Mouse (Mus musculus): ENCODE results near the gene Rnasel. TPM values are rescaled to one million over a fixed set of nuclear protein-coding genes. Genes with fewer than 3 reads are reported as not detected.

Rnasel gene
- polyA plus RNA-seq, 1 experiment = 2.3 TPM

DNA sequence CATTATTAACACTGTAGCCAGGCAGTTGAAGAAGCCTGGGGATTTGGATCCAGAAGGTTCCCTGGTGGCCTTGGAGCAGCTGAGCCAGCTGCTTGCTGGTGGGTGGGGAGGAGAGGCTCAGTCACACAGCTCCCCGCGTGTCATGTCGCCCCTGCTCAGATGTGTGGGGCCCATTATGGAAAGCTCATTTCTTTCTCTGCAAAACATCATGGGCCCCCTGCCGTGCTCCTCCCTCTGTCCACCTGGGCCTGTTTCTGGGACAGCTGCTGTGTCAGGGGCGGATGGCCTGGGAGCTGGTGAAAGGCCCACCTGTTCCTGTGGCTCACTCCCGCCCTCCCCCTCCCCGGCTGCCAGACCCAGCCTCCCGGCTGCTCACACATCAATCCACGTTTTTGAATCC is 16.0 kb upstream of the Rnasel start:
- Histone ChIP-seq H3K4me1 (no peaks in the 10 kb centered on the region), H3K36me3 (replicated peaks; ENCODE audit: low read length) (no peaks in the 10 kb centered on the region), H3K4me3 (replicated peaks) (no peak overlapping the region), H3K9me3 (no peaks in the 10 kb centered on the region), H3K27me3 (replicated peaks) (peaks cover 57% of the 10 kb centered on the region)
- TF ChIP-seq FLI1 (IDR thresholded peaks at IDR 0.05; ENCODE audit: low read length) = no peak

DNA sequence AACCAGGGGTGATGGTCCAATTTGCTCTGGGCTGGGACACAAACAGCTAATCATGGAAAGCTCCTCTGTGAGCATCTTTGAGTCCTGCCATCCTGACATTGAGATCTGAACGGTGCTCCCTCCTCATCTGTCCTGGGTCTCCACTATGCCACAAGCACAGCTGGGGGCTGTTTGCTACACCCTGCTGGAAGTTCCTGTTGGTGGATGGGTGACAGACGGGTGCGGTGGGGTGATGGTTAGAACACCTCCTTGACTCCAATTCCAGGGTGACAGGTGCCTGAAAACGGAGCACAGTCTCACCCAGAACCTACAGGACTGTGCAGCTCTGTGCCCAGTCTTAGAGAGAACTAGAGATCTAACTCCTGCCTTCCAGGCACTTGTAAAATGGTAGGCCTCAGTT is 14.4 kb upstream of the Rnasel start:
- Histone ChIP-seq H3K36me3 (replicated peaks; ENCODE audit: low read length) (no peaks in the 10 kb centered on the region), H3K27me3 (replicated peaks) (peaks cover 63% of the 10 kb centered on the region), H3K9me3 (no peaks in the 10 kb centered on the region), H3K4me1 (peaks cover 3% of the 10 kb centered on the region; the same call in 1 of the 2 replicates), H3K4me3 (replicated peaks) (no peak overlapping the region)
- TF ChIP-seq GATA1 (IDR thresholded peaks at IDR 0.05; ENCODE audit: borderline replicate concordance, low read length) (no peak), FLI1 (IDR thresholded peaks at IDR 0.05; ENCODE audit: low read length) (no peak)

DNA sequence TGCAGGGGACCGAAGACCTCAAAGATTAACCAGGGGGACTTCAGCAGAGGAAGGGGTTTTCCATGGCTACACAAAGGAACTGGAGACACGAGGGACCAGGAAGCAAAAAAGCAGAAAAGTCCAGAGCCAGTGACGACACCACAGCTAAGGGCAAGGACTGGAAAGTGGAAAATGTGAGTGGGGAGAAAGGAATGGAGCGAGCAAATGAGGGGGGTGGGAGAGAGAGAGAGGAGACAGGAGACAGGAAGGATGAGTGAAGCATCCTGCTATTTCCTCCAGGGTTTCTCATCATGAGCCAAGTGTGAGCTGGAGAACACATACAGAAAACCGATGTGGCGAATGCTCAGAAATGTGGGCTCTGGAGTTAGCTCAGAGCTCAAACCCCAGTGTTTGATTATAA is 13.1 kb upstream of the Rnasel start:
- TF ChIP-seq GATA1 (IDR thresholded peaks at IDR 0.05; ENCODE audit: borderline replicate concordance, low read length) = no peak
- no peak for TF ChIP-seq FLI1 (IDR thresholded peaks at IDR 0.05; ENCODE audit: low read length)
- H3K27me3 ChIP-seq (replicated peaks) = peaks cover 73% of the 10 kb centered on the region
- H3K36me3 ChIP-seq (replicated peaks; ENCODE audit: low read length) = no peaks in the 10 kb centered on the region
- no peak overlapping the region for H3K4me3 ChIP-seq (replicated peaks)
- H3K4me1 ChIP-seq = peaks cover 10% of the 10 kb centered on the region
- no peaks in the 10 kb centered on the region for H3K9me3 ChIP-seq

DNA sequence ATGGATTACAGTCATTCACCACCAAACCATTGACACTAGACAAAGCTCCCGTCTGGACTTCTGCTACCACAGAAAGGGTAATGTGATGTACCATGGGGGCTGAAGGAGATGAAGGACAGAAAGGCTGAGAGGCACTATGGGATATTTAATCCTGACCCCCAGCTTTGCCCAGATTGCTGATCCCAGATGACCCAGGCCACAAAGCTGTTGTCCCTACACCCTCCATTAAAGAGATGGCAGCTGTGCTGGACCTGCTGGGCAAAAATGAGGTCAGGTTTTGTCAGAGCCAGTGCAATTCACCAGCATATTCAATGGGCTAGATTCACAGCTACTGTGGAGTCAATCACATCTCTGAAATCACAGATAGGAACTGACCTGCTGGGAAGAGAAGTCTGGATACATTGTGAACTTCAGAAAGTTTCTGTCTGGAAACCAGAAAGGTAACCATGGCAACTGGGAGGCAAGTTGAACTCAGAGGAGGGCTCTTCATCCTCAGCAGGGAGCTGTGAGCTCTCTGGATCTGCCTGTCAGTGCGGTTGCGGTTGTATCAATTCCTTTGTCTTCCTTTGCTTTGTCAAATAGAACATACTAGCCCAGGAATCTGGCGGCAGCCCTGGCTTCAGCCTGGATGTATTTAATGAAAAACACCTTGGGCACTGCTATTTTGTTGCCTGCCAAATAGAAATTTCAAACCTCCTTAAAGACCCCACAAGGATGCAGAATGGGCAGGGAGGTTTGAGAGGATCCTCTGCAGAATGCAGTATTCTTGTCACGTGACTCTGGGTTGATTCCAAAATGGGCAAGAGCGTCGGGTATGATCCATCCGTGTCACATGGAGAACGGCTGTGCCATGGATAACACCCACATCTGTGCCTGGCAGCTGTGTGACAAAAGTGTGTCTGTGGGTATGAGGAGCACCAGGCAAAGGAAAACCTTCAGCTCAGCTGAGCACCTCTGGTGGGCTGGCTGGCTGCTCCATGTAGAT is 11.8 kb upstream of the Rnasel start:
- TF ChIP-seq GATA1 (IDR thresholded peaks at IDR 0.05; ENCODE audit: borderline replicate concordance, low read length) (no peak), FLI1 (IDR thresholded peaks at IDR 0.05; ENCODE audit: low read length) (no peak)
- H3K36me3 ChIP-seq (replicated peaks; ENCODE audit: low read length) = no peaks in the 10 kb centered on the region
- H3K4me3 ChIP-seq (replicated peaks) = no peak overlapping the region
- peaks cover 80% of the 10 kb centered on the region for H3K27me3 ChIP-seq (replicated peaks)
- peaks cover 15% of the 10 kb centered on the region for H3K4me1 ChIP-seq
- no peaks in the 10 kb centered on the region for H3K9me3 ChIP-seq

DNA sequence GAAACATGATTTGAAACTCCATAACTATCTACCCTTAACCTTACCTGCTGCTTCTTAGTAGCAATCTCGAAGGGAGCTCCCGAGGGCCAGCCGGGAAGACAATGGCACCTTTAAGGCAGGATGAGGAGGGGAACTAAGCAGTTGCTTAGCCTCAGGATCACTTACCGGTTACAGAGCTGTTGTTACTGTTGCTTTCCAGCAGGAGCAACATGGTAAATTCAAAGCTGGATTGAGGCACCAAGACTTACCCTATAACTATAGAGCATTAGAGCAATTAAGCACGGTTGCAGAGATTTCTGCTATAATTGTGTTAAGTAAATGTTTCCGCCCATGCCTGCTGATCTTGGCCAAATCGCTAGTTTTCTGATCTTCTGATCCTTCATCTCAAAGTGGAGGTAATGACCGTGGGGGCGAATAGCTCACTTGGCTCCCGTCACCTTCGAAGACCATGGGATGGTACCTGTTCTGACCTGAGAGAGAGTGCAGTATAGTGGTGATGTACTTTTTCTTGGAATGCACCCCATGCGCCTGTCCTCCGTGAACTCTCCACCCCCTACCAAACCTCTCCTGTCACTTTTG is 9.7 kb upstream of the Rnasel start:
- no peaks in the 10 kb centered on the region for H3K9me3 ChIP-seq
- peaks cover 77% of the 10 kb centered on the region for H3K27me3 ChIP-seq (replicated peaks)
- H3K4me3 ChIP-seq (replicated peaks) = peak overlapping the region; percentile 53
- no peak for TF ChIP-seq FLI1 (IDR thresholded peaks at IDR 0.05; ENCODE audit: low read length)
- TF ChIP-seq GATA1 (IDR thresholded peaks at IDR 0.05; ENCODE audit: borderline replicate concordance, low read length) = no peak
- peaks cover 26% of the 10 kb centered on the region for H3K4me1 ChIP-seq
- H3K36me3 ChIP-seq (replicated peaks; ENCODE audit: low read length) = no peaks in the 10 kb centered on the region

DNA sequence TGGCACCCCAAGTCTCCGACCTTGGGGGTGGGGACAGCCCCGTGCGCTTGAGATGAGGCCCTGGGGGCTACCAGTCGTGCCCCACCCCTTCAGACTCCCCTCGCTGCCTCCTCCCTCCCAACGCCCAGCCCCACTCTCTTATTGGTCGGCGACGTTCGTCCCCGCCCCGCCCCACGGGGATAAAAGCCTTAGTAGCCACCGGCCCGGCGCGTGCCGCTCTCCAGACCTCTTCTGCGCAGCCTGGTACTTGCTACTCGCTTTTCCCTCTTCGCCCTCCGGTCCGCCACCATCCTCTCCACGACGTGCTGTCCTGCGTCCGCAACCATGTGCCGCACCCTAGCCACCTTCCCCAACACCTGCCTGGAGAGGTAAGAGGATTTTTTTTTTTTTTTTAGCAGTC is 9.1 kb upstream of the Rnasel start, which contains the start of gene Rgs16:
TSS of gene Rgs16 (plus strand) at position 205 of the 400 bp plus-strand sequence.
- peak within 1 kb of the TSS; percentile 88 for H3K4me3 ChIP-seq (replicated peaks)
- TF ChIP-seq GATA1 (IDR thresholded peaks at IDR 0.05; ENCODE audit: borderline replicate concordance, low read length) (no peak), FLI1 (IDR thresholded peaks at IDR 0.05; ENCODE audit: low read length) (no peak)
- H3K27me3 ChIP-seq (replicated peaks) = peaks cover 71% of the 10 kb centered on the region

DNA sequence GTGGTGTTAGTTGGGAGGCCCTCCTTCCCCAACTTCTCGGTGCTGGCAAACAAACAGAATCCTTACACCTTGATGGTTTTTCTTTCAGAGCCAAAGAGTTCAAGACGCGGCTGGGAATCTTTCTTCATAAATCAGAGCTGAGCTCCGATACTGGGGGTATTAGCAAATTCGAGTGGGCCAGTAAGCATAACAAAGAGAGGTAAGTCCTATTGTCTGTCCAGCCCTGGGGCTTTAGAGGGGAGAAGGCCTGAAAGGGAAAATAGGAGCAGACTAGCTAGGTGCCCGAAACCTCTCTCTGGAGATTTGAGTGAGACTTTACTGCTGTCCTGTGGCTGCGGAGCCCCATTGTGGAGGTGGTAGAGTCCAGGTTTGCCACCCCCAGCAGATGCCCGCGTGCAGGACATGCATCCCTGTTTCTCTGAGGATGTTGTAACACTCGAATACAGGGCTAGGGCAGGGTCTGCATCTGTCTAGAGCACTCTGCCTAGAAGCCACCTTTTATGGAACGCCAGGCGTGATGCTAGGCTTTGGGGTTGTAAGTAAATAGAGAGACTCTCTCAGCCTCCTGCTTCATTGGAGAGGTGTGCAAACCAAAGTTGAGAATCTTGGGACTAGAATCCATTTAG is 8.3 kb upstream of the Rnasel start:
- H3K9me3 ChIP-seq = no peaks in the 10 kb centered on the region
- H3K4me1 ChIP-seq = peaks cover 26% of the 10 kb centered on the region
- H3K27me3 ChIP-seq (replicated peaks) = peaks cover 63% of the 10 kb centered on the region
- TF ChIP-seq GATA1 (IDR thresholded peaks at IDR 0.05; ENCODE audit: borderline replicate concordance, low read length) (no peak), FLI1 (IDR thresholded peaks at IDR 0.05; ENCODE audit: low read length) (no peak)
- peak overlapping the region; percentile 18 for H3K4me3 ChIP-seq (replicated peaks)
- no peaks in the 10 kb centered on the region for H3K36me3 ChIP-seq (replicated peaks; ENCODE audit: low read length)

More for the DNA sequence above, 9.1 kb upstream of the Rnasel start, which contains the start of gene Rgs16:
- no peaks in the 10 kb centered on the region for H3K36me3 ChIP-seq (replicated peaks; ENCODE audit: low read length)
- H3K4me1 ChIP-seq = peaks cover 26% of the 10 kb centered on the region
- no peaks in the 10 kb centered on the region for H3K9me3 ChIP-seq

DNA sequence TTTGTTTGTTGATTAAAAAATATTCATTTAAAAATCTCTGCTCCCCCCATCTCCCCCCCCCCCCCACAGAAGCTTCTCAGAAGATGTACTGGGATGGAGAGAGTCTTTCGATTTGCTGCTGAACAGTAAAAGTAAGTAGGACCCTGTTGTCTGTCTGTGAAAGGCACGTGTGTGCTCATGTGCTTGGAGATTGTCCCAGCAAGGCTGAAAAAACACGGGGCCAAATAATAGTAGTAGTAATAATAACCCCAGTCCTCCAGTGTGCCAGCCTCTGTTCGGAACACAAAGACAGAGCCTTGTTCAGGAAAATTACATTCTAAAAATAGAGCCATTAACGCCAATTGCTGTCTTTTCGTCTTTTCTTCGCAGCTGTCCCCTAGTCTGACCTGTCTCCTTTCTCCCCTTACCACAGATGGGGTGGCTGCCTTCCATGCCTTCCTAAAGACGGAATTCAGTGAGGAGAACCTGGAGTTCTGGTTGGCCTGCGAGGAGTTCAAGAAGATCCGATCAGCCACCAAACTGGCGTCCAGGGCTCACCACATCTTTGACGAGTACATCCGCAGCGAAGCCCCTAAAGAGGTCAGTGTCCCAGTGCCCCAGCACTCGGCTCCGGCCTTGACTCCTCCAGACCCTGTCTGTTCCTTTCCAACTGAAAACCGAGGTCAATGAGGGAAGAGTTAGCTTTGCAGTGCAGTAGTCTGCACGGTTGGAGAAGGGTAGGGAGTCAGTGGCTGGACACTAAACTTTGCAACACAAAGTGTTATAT is 7.5 kb upstream of the Rnasel start:
- no peaks in the 10 kb centered on the region for H3K9me3 ChIP-seq
- H3K36me3 ChIP-seq (replicated peaks; ENCODE audit: low read length) = no peaks in the 10 kb centered on the region
- H3K4me1 ChIP-seq = peaks cover 33% of the 10 kb centered on the region
- no peak for TF ChIP-seq FLI1 (IDR thresholded peaks at IDR 0.05; ENCODE audit: low read length)
- TF ChIP-seq GATA1 (IDR thresholded peaks at IDR 0.05; ENCODE audit: borderline replicate concordance, low read length) = no peak
- peaks cover 58% of the 10 kb centered on the region for H3K27me3 ChIP-seq (replicated peaks)
- no peak overlapping the region for H3K4me3 ChIP-seq (replicated peaks)

Measured in megakaryocyte, embryonic 14.5 days (primary cell).